Mouse (Mus musculus): ENCODE measurements at regions not wholly inside any gene's neighbourhood (a gene's known extent, or its start where the extent isn't known, plus 50 kb on each side); places are given as distances from the start of the nearest gene placed in this dataset.

DNA sequence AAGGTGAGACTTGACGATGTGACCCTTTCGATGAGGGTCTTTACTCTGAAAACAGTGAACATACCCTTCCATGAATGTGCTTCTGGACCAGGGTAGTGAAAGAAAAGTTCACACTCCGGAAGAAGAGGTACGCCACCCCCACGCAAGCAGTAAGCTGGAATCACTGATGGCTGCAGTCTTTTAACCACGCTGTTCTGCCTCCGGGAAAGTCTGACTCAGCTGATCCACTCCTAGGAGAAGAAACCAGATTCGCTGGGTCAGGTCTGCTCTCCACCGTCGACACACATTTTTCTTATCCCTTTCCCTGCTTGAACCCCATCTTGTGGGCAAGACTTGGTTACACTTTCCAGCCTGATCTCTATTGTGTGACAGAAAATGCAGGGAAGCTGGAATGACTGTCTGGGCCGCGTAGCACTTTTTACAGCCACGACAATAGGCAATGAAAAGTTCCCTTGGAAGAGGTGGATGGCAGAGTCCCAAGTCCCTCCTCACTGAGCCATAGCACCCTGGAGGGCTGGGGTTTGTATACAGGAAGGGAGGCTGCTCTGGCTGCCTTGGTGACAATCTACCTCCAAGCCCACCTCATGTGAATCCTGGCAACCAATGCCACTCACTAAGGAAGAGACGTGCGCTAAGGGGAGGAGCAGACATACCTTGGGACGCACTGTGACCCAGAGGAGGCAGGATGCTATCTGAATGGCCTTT lies 96.9 kb upstream of the Nr4a3 start:
- no peak overlapping the region for H3K4me3 ChIP-seq (ENCODE audit: insufficient read depth, poor library complexity, severe bottlenecking)
- no peaks in the 10 kb centered on the region for H3K36me3 ChIP-seq (ENCODE audit: control insufficient read depth, insufficient read depth)
- no peak overlapping the region for H3ac ChIP-seq (ENCODE audit: control insufficient read depth, insufficient read length, low read depth)
- no peaks in the 10 kb centered on the region for H3K79me3 ChIP-seq (ENCODE audit: low read depth)
- no peaks in the 10 kb centered on the region for H3K79me2 ChIP-seq (ENCODE audit: control insufficient read depth, insufficient read depth)
- no peaks in the 10 kb centered on the region for H3K27me3 ChIP-seq (ENCODE audit: control insufficient read depth, insufficient read depth, insufficient read length)
- TF ChIP-seq MAX (IDR thresholded peaks at IDR 0.05) (no peak), CTCF (IDR thresholded peaks at IDR 0.05; ENCODE audit: control insufficient read depth, insufficient read depth, insufficient read length) (no peak), CEBPB (IDR thresholded peaks at IDR 0.05; ENCODE audit: low read depth) (no peak), FOSL1 (IDR thresholded peaks at IDR 0.05; ENCODE audit: insufficient read depth, low read length, poor library complexity, severe bottlenecking) (no peak), MYOD1 (IDR thresholded peaks at IDR 0.05; ENCODE audit: control insufficient read depth, insufficient read length, low read depth) (no peak), USF1 (IDR thresholded peaks at IDR 0.05; ENCODE audit: low read depth) (no peak)

DNA sequence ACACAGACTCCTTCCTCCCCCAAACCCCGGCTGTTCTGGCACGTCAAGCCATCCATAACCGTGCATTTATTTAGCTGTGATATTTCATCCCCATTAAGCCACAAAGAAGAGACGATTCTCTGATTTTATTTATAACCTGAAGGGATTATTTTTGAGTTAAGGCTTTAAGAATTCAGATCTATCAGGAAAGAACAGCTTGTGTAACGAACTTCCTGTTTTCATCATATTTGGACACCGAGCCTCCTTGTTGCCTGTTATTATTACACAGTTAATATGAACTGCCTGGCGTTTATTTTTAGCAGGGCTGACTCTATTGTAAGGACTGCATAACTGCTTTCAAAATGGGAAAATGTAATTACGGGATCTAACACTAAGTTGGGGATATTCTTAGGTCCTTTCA lies 96.2 kb upstream of the Nr4a3 start:
- TF ChIP-seq CEBPB (IDR thresholded peaks at IDR 0.05; ENCODE audit: low read depth) = no peak
- TF ChIP-seq MAX (IDR thresholded peaks at IDR 0.05) = no peak
- no peak for TF ChIP-seq MYOD1 (IDR thresholded peaks at IDR 0.05; ENCODE audit: control insufficient read depth, insufficient read length, low read depth)
- TF ChIP-seq CTCF (IDR thresholded peaks at IDR 0.05; ENCODE audit: control insufficient read depth, insufficient read depth, insufficient read length) = no peak
- TF ChIP-seq USF1 (IDR thresholded peaks at IDR 0.05; ENCODE audit: low read depth) = no peak
- TF ChIP-seq FOSL1 (IDR thresholded peaks at IDR 0.05; ENCODE audit: insufficient read depth, low read length, poor library complexity, severe bottlenecking) = no peak
- no peak for TF ChIP-seq MYOG (IDR thresholded peaks at IDR 0.05; ENCODE audit: control insufficient read depth, extremely low read depth, insufficient read length)
- Histone ChIP-seq H3K79me2 (ENCODE audit: control insufficient read depth, insufficient read depth) (no peaks in the 10 kb centered on the region), H3K79me3 (ENCODE audit: low read depth) (no peaks in the 10 kb centered on the region), H3ac (ENCODE audit: control insufficient read depth, insufficient read length, low read depth) (no peak overlapping the region), H3K4me3 (ENCODE audit: insufficient read depth, poor library complexity, severe bottlenecking) (no peak overlapping the region), H3K27me3 (ENCODE audit: control insufficient read depth, insufficient read depth, insufficient read length) (no peaks in the 10 kb centered on the region), H3K36me3 (ENCODE audit: control insufficient read depth, insufficient read depth) (no peaks in the 10 kb centered on the region)

DNA sequence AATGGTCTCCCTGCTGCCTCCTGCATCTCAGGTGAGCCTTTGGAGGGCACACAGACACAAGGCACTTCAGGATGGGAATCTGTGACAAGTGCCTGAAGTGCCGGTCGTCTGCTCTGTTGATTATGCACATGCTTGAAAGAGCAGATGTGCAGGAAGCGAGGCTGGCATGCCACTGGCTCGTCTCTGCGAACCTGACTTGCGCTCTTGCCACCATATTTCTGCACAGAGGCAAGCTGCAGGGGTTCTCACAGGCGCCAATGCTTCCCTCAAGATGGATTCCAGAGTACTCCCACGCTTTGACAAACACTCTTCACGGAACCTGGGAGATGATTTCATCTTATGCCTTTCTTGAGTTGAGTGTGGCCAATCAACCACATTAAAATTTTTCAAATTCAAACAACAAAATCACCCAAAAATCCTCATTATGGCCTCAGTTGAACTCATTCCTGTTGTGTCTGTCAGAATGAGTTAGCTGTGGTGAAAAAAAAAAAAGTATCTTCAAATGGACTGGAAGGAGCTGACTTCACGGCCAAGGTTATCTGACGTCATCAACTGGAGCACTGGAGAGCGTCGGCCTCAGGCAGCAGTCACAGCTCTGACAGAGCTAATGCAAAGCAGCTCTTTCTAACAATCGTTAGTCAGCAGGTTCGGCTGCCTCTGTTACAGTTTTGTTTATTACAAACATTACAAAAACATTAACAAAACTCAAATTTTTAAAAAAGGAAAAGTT lies 90.2 kb upstream of the Nr4a3 start:
- no peaks in the 10 kb centered on the region for H3K79me2 ChIP-seq (ENCODE audit: control insufficient read depth, insufficient read depth)
- no peaks in the 10 kb centered on the region for H3K79me3 ChIP-seq (ENCODE audit: low read depth)
- TF ChIP-seq MAX (IDR thresholded peaks at IDR 0.05) (no peak), CEBPB (IDR thresholded peaks at IDR 0.05; ENCODE audit: low read depth) (no peak), USF1 (IDR thresholded peaks at IDR 0.05; ENCODE audit: low read depth) (no peak), FOSL1 (IDR thresholded peaks at IDR 0.05; ENCODE audit: insufficient read depth, low read length, poor library complexity, severe bottlenecking) (no peak), MYOG (IDR thresholded peaks at IDR 0.05; ENCODE audit: control insufficient read depth, extremely low read depth, insufficient read length) (no peak), MYOD1 (IDR thresholded peaks at IDR 0.05; ENCODE audit: control insufficient read depth, insufficient read length, low read depth) (no peak), CTCF (IDR thresholded peaks at IDR 0.05; ENCODE audit: control insufficient read depth, insufficient read depth, insufficient read length) (no peak)
- H3ac ChIP-seq (ENCODE audit: control insufficient read depth, insufficient read length, low read depth) = no peak overlapping the region
- no peak overlapping the region for H3K4me3 ChIP-seq (ENCODE audit: insufficient read depth, poor library complexity, severe bottlenecking)
- no peaks in the 10 kb centered on the region for H3K27me3 ChIP-seq (ENCODE audit: control insufficient read depth, insufficient read depth, insufficient read length)
- H3K36me3 ChIP-seq (ENCODE audit: control insufficient read depth, insufficient read depth) = no peaks in the 10 kb centered on the region

DNA sequence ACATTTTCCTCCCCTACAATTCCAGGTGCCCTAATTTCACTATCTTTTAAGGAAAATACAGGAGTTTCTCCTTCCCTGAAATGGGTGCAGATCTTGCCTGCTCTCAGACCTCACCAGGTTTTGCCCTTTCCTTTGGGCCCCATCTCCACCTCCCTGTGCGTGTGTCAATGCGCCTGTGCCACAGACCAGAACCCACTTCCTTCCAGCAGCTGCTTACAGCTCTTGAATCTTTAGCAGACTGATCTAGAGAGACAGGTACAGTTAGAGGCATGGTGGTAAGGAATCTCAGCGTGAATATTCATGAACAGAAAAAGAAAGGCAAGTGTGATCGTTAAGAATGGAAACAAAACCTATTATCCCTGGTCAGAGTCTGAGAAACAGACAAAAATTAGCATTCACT lies 80.3 kb upstream of the Nr4a3 start:
- Histone ChIP-seq H3K27me3 (ENCODE audit: control insufficient read depth, insufficient read depth, insufficient read length) (no peaks in the 10 kb centered on the region), H3K36me3 (ENCODE audit: control insufficient read depth, insufficient read depth) (no peaks in the 10 kb centered on the region), H3K4me3 (ENCODE audit: insufficient read depth, poor library complexity, severe bottlenecking) (no peak overlapping the region), H3ac (ENCODE audit: control insufficient read depth, insufficient read length, low read depth) (no peak overlapping the region), H3K79me3 (ENCODE audit: low read depth) (no peaks in the 10 kb centered on the region), H3K79me2 (ENCODE audit: control insufficient read depth, insufficient read depth) (no peaks in the 10 kb centered on the region)
- no peak for TF ChIP-seq USF1 (IDR thresholded peaks at IDR 0.05; ENCODE audit: low read depth)
- no peak for TF ChIP-seq CEBPB (IDR thresholded peaks at IDR 0.05; ENCODE audit: low read depth)
- TF ChIP-seq MAX (IDR thresholded peaks at IDR 0.05) = no peak
- TF ChIP-seq MYOD1 (IDR thresholded peaks at IDR 0.05; ENCODE audit: control insufficient read depth, insufficient read length, low read depth) = no peak
- no peak for TF ChIP-seq MYOG (IDR thresholded peaks at IDR 0.05; ENCODE audit: control insufficient read depth, extremely low read depth, insufficient read length)
- TF ChIP-seq CTCF (IDR thresholded peaks at IDR 0.05; ENCODE audit: control insufficient read depth, insufficient read depth, insufficient read length) = no peak
- TF ChIP-seq FOSL1 (IDR thresholded peaks at IDR 0.05; ENCODE audit: insufficient read depth, low read length, poor library complexity, severe bottlenecking) = no peak

DNA sequence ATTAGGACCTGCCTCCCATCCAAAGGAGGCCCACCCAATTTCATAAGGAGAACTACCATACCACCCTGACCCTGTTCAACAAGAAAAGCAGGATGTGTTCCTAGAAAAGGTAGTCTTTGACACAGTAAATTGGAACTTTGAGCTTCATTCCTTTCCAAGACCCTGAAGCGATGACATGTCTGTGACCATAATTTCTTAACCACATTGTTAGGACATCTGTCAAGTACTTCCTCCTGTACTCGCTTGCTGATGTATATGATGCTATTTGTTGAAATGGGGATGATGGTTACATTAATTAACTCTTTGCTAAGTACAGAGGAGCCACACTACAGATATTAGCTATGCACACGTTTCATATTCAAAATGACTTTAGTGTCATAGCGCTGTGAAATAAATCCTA lies 73.1 kb upstream of the Nr4a3 start:
- H3K4me3 ChIP-seq (ENCODE audit: insufficient read depth, poor library complexity, severe bottlenecking) = no peak overlapping the region
- no peaks in the 10 kb centered on the region for H3K27me3 ChIP-seq (ENCODE audit: control insufficient read depth, insufficient read depth, insufficient read length)
- no peak for TF ChIP-seq CTCF (IDR thresholded peaks at IDR 0.05; ENCODE audit: control insufficient read depth, insufficient read depth, insufficient read length)
- TF ChIP-seq MAX (IDR thresholded peaks at IDR 0.05) = no peak
- TF ChIP-seq USF1 (IDR thresholded peaks at IDR 0.05; ENCODE audit: low read depth) = no peak
- no peak for TF ChIP-seq MYOD1 (IDR thresholded peaks at IDR 0.05; ENCODE audit: control insufficient read depth, insufficient read length, low read depth)
- TF ChIP-seq CEBPB (IDR thresholded peaks at IDR 0.05; ENCODE audit: low read depth) = no peak
- TF ChIP-seq FOSL1 (IDR thresholded peaks at IDR 0.05; ENCODE audit: insufficient read depth, low read length, poor library complexity, severe bottlenecking) = no peak
- TF ChIP-seq MYOG (IDR thresholded peaks at IDR 0.05; ENCODE audit: control insufficient read depth, extremely low read depth, insufficient read length) = no peak

More for the DNA sequence above, 73.1 kb upstream of the Nr4a3 start:
- Histone ChIP-seq H3ac (ENCODE audit: control insufficient read depth, insufficient read length, low read depth) (no peak overlapping the region), H3K79me2 (ENCODE audit: control insufficient read depth, insufficient read depth) (no peaks in the 10 kb centered on the region), H3K79me3 (ENCODE audit: low read depth) (no peaks in the 10 kb centered on the region), H3K36me3 (ENCODE audit: control insufficient read depth, insufficient read depth) (no peaks in the 10 kb centered on the region)
